Mouse (Mus musculus): ENCODE results near the gene Exoc6b. TPM values are rescaled to one million over a fixed set of nuclear protein-coding genes. Genes with fewer than 3 reads are reported as not detected.

The Exoc6b gene
- polyA plus RNA-seq (2014; fragmentation: Illumina TruSeq; extraction: RNeasy Lipid Tissue Mini Kit (QIAGEN cat#74804); ENCODE audit: low read depth, low replicate concordance), result 23.7 TPM

DNA sequence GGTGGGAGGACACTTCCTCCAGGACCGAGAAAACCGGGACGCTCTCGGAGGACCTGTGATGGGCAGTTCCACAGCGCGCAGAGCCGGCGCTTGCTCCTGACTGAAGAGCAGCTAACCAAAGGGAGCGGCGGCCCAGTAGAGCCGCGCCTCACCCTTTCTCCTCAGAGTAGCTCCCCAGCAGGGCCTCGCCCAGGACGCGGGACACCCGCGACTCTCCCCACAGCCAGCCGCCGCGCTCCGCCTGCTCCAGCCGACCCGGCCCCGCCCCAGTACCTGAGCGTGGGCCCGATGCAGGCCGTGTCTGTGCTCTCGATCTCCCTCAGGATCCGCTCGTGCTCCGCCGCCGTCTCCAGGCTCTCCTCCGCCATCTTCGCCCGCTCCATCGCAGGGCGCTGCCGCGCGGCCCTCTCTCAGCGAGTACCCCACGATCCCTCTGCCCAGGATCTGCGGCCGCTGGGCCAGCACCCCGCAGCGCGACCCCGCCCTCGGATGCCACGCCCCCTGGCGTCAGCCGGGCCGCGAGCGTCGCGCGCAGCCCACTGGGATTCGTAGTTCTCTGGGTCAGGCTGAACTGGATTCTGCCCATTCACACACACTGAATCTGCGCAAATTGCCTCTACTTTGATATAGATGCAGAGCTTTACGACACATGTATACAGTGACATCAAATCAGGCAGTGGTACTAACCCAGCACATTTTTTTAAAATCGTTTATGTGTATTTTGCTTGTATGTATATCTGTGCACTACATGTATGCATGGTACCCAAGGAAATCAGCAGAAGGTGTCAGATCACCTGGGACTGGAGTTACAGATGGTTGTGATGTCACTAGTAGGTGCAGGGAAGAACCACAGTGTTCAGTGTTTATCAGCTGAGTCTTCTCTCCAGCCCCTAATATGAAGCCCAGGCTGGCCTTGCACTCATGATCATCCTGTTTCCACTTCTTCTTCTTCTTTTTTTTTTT, at the start of gene Exoc6b:
Gene Exoc6b (minus strand): TSS at position 491 of the 963 bp plus-strand sequence.

DNA sequence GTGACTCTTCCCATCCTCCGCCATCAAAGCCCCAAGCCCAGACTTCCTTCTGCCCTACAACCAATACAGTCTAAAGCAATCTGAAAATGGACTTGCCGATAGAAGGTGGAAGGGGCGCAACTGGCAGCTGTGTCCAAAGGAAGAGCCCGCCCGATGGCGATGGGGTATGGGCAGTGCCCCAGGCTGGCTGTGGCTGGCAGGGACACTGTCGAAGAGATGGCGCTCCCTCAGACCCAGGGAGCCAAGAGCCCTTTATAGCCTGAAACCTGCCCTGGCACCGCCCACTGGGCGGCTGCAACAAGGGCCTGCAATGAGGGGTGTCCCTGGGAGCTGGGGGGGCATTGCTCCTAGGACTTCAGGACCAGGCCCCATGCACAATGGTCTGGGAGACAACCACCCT, 475.6 kb downstream of the Exoc6b start, which contains the start of gene Cyp26b1:
Gene Cyp26b1 (minus strand): TSS at position 216 of the 400 bp plus-strand sequence.

Other genes with a start within 250 kb of the Exoc6b start
- gene Spr, start 68.3 kb upstream of the Exoc6b start, polyA plus RNA-seq (2014; fragmentation: Illumina TruSeq; extraction: RNeasy Lipid Tissue Mini Kit (QIAGEN cat#74804); ENCODE audit: low read depth, low replicate concordance), result 0.15 TPM
- gene Emx1, start 117.9 kb upstream of the Exoc6b start, polyA plus RNA-seq (2014; fragmentation: Illumina TruSeq; extraction: RNeasy Lipid Tissue Mini Kit (QIAGEN cat#74804); ENCODE audit: low read depth, low replicate concordance), result not detected

Data from testis, adult 10 weeks (tissue).